Mouse (Mus musculus) midbrain, embryonic 12.5 days (tissue): ENCODE measurements around the gene Fndc7. TPM values are rescaled to one million over a fixed set of nuclear protein-coding genes. Genes with fewer than 3 reads are reported as not detected.

ENCODE experiments used
- ATAC-seq: fragments of 200-750 bp; cut with Nextera tagmentation; 2 replicates; pipeline ENCODE4 v1.8.0; 2017; ENCODE audit warnings: low read depth, moderate TSS enrichment, moderate library complexity; ENCODE audit not compliant: low FRiP score
- H3K27ac ChIP-seq: fragments of 300-500 bp; sonication (generic); replicated peaks from 2 replicates; pipeline ENCODE4 v1.5.1; 2016; ENCODE audit warnings: mild to moderate bottlenecking
- H3K27me3 ChIP-seq: fragments of 300-500 bp; sonication (generic); 2 replicates; pipeline ENCODE4 v1.6.1; 2016; ENCODE audit warnings: mild to moderate bottlenecking
- H3K36me3 ChIP-seq: fragments of 300-500 bp; sonication (generic); 2 replicates; pipeline ENCODE4 v1.6.1; 2016
- H3K4me1 ChIP-seq: fragments of 300-500 bp; sonication (generic); 2 replicates; pipeline ENCODE4 v1.6.1; 2016
- H3K4me2 ChIP-seq: fragments of 300-500 bp; sonication (generic); replicated peaks from 2 replicates; pipeline ENCODE4 v1.6.1; 2016; ENCODE audit warnings: mild to moderate bottlenecking, moderate library complexity
- H3K4me3 ChIP-seq: fragments of 300-500 bp; sonication (generic); 2 replicates; pipeline ENCODE4 v1.5.1; 2016; ENCODE audit warnings: mild to moderate bottlenecking
- H3K9ac ChIP-seq: fragments of 300-500 bp; sonication (generic); replicated peaks from 2 replicates; pipeline ENCODE4 v1.6.1; 2016; ENCODE audit warnings: mild to moderate bottlenecking, moderate library complexity
- H3K9me3 ChIP-seq: fragments of 300-500 bp; sonication (generic); 2 replicates; pipeline ENCODE4 v1.6.1; 2016; ENCODE audit warnings: mild to moderate bottlenecking
- WGBS: fragments of 180-500 bp; shearing (Covaris S2); methylation state at CpG from one replicate; pipeline ENCODE4 v1.1.7; 2016; 5-methylcytosine and 5-hydroxymethylcytosine counted together
- polyA plus RNA-seq: library from polyadenylated mRNA; unstranded; fragments of >200 nt; fragmentation: Nextera tagmentation; extraction: Ambion mirVana; gene quantifications from 2 replicates; pipeline ENCODE4 v1.2.1, GENCODE M21; 2016

Fndc7 gene
- polyA plus RNA-seq = 0.08 TPM in 1 of 2 replicates, not detected in the other

- ATAC-seq = no peak
- Histone ChIP-seq H3K27me3 (no peaks in the 10 kb centered on the region), H3K27ac (no peak within 1 kb of the TSS), H3K4me3 (no peak within 1 kb of the TSS), H3K4me2 (no peak within 1 kb of the TSS), H3K4me1 (peaks cover 12% of the 10 kb centered on the region), H3K9ac (no peak within 1 kb of the TSS), H3K9me3 (no peaks in the 10 kb centered on the region), H3K36me3 (no peaks in the 10 kb centered on the region)
- 93% methylated on average over 1 of the region's 1 CpGs for WGBS
Observed at GRCm38 (mm10) chr3:108889908-108890307, at the start of gene Fndc7. TSS of gene Fndc7 (minus strand) at chr3:108890008.

GRCm38 (mm10) chr3:108939573-108939972 is 49.8 kb upstream of the Fndc7 start, which contains the start of gene Henmt1:
TSS of gene Henmt1 (plus strand) at chr3:108939873.
- no peak within 1 kb of the TSS for H3K27ac ChIP-seq
- H3K9ac ChIP-seq = no peak within 1 kb of the TSS
- H3K4me1 ChIP-seq = no peaks in the 10 kb centered on the region
- WGBS = 93% methylated on average over 5 of the region's 5 CpGs
- H3K4me3 ChIP-seq = peak within 1 kb of the TSS; percentile 35
- H3K36me3 ChIP-seq = no peaks in the 10 kb centered on the region
- 0 out of 2 replicates have a peak, but pooled peaks cover 3% of the 10 kb centered on the region for H3K27me3 ChIP-seq
- ATAC-seq = no peak
- no peaks in the 10 kb centered on the region for H3K9me3 ChIP-seq
- peak within 1 kb of the TSS; percentile 51 for H3K4me2 ChIP-seq

DNA sequence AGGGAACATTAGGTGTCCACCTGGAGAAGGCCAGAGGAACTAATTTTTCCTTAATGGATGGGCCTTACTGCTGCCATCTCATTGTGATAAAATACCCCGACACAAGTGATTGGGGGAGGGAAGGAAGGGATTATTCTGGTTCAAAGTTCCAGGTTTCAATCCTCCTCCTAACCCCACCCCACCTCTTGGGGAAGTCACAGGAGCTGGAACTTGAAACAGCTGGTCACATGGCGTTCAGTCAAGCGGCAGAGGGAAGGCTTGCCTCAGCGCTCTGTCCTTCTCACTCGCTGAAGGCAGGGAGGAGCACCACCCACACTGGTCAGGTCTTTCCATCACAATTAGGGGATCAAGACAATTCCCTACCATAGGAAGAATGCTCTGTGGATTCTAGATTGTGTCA is 48.9 kb upstream of the Fndc7 start:
- H3K27ac ChIP-seq = no peak overlapping the region
- H3K9me3 ChIP-seq = no peaks in the 10 kb centered on the region
- H3K4me3 ChIP-seq = no peak overlapping the region
- H3K4me1 ChIP-seq = no peaks in the 10 kb centered on the region
- H3K4me2 ChIP-seq = no peak overlapping the region
- no peaks in the 10 kb centered on the region for H3K36me3 ChIP-seq
- WGBS = 87% methylated on average over 5 of the region's 5 CpGs
- no peak overlapping the region for H3K9ac ChIP-seq
- H3K27me3 ChIP-seq = 0 out of 2 replicates have a peak, but pooled peaks cover 3% of the 10 kb centered on the region
- no peak for ATAC-seq

DNA sequence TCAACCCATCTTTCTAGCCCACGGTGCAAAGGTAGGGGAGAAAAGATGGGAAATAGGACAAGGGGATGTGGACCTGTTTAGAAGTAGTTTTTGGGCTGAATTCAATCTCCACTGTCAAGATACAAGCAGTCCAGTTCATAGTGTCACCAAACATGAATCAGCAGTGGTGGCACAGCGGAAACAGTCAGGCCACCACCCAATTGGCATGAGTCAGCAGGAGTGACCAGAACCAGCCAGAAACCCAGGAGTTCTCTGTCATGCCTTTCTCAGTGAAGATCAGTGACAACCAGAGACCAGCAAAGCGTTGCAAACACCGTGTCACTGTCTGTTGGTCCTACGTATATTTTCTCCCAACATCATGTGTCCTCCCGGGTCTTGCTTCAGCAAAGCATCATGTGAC is 43.7 kb upstream of the Fndc7 start:
- H3K36me3 ChIP-seq = no peaks in the 10 kb centered on the region
- no peak for ATAC-seq
- 94% methylated on average over 6 of the region's 6 CpGs for WGBS

GRCm38 (mm10) chr3:108926308-108926707 is 36.5 kb upstream of the Fndc7 start:
- H3K4me2 ChIP-seq = no peak overlapping the region
- 63% methylated on average over 1 of the region's 1 CpGs for WGBS
- H3K27ac ChIP-seq = no peak overlapping the region
- H3K4me3 ChIP-seq = no peak overlapping the region
- no peaks in the 10 kb centered on the region for H3K36me3 ChIP-seq
- no peak for ATAC-seq
- no peaks in the 10 kb centered on the region for H3K27me3 ChIP-seq
- no peaks in the 10 kb centered on the region for H3K9me3 ChIP-seq
- H3K4me1 ChIP-seq = no peaks in the 10 kb centered on the region
- H3K9ac ChIP-seq = no peak overlapping the region

More for the DNA sequence above, 43.7 kb upstream of the Fndc7 start:
- Histone ChIP-seq H3K4me1 (no peaks in the 10 kb centered on the region), H3K4me3 (no peak overlapping the region), H3K9me3 (no peaks in the 10 kb centered on the region), H3K27ac (no peak overlapping the region), H3K27me3 (no peaks in the 10 kb centered on the region), H3K4me2 (no peak overlapping the region), H3K9ac (no peak overlapping the region)

- Histone ChIP-seq H3K9ac (no peak overlapping the region), H3K27ac (no peak overlapping the region), H3K4me1 (no peaks in the 10 kb centered on the region), H3K4me2 (no peak overlapping the region), H3K9me3 (no peaks in the 10 kb centered on the region), H3K27me3 (no peaks in the 10 kb centered on the region), H3K36me3 (no peaks in the 10 kb centered on the region), H3K4me3 (no peak overlapping the region)
- WGBS = 92% methylated on average over 4 of the region's 4 CpGs
- ATAC-seq = no peak
Observed at GRCm38 (mm10) chr3:108925677-108926076, 35.9 kb upstream of the Fndc7 start.

- Histone ChIP-seq H3K4me3 (no peak overlapping the region), H3K9ac (no peak overlapping the region), H3K9me3 (no peaks in the 10 kb centered on the region), H3K4me2 (no peak overlapping the region), H3K36me3 (no peaks in the 10 kb centered on the region), H3K27ac (no peak overlapping the region), H3K27me3 (no peaks in the 10 kb centered on the region), H3K4me1 (no peaks in the 10 kb centered on the region)
- ATAC-seq = no peak
- WGBS = 86% methylated on average over 1 of the region's 1 CpGs
Observed at GRCm38 (mm10) chr3:108921822-108922221, 32.0 kb upstream of the Fndc7 start.

DNA sequence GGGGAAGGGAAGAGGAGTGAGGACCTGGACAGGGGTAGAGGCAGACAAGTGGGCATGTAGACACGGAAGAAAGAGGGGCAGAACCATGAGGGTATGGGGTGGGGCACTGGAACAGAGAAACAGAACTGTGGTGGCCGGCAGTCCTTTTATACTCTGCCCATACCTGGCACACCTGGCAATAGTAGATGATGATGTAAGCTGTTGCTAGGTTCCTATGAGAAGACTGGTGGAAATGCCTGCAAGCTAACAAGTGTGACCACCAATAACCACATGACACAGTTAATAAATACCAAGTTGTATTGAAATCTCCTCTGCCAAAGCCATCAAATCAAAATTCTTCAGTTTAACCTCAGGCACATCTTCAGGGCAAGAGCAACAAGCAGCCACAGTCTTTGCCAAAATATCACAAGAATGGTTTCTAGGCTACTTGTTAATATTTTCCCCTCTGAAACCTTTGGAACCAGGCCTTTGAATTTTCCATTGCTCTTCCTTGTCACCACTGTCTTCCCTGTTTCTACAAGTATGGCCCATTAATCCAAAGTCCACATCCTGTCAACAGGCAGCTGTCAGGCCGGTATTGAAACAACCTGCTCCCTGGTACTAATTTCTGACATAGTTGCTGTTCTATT is 30.7 kb upstream of the Fndc7 start:
- no peaks in the 10 kb centered on the region for H3K27me3 ChIP-seq
- 96% methylated on average over 3 of the region's 3 CpGs for WGBS
- H3K27ac ChIP-seq = no peak overlapping the region
- no peaks in the 10 kb centered on the region for H3K9me3 ChIP-seq
- H3K9ac ChIP-seq = no peak overlapping the region
- no peaks in the 10 kb centered on the region for H3K4me1 ChIP-seq
- H3K4me3 ChIP-seq = no peak overlapping the region
- no peak overlapping the region for H3K4me2 ChIP-seq
- no peak for ATAC-seq
- H3K36me3 ChIP-seq = no peaks in the 10 kb centered on the region

- no peaks in the 10 kb centered on the region for H3K27me3 ChIP-seq
- no peak overlapping the region for H3K27ac ChIP-seq
- no peaks in the 10 kb centered on the region for H3K4me1 ChIP-seq
- no peak for ATAC-seq
- H3K4me3 ChIP-seq = no peak overlapping the region
- H3K9me3 ChIP-seq = no peaks in the 10 kb centered on the region
- no peak overlapping the region for H3K4me2 ChIP-seq
- H3K9ac ChIP-seq = no peak overlapping the region
- 95% methylated on average over 1 of the region's 1 CpGs for WGBS
- H3K36me3 ChIP-seq = no peaks in the 10 kb centered on the region
Observed at GRCm38 (mm10) chr3:108918852-108919251, 29.0 kb upstream of the Fndc7 start.

DNA sequence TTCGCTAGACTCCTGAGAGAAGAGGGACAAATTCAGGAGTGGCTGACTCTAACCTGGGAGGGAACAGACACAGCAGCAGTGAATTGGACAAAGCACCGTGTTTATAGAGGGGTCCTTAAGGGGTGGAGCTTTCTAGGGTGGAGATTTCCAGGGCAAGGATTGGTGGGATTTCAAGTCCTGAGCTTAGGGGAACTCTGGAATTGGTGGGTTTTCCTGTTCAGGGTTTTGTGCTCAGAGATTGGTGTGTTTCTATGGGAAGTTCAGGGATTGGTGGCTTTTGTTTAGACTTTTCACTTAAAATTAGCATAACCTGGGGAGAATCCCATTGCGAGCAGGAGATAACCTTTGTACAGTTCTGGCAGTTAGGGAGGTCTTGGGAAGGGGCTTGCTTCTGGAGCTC is 28.2 kb upstream of the Fndc7 start:
- Histone ChIP-seq H3K9me3 (no peaks in the 10 kb centered on the region), H3K36me3 (no peaks in the 10 kb centered on the region), H3K4me2 (no peak overlapping the region), H3K27ac (no peak overlapping the region), H3K9ac (no peak overlapping the region), H3K4me1 (no peaks in the 10 kb centered on the region), H3K4me3 (no peak overlapping the region), H3K27me3 (no peaks in the 10 kb centered on the region)
- 47% methylated on average over 3 of the region's 3 CpGs for WGBS
- no peak for ATAC-seq

- H3K27ac ChIP-seq = no peak overlapping the region
- WGBS = 55% methylated on average over 4 of the region's 4 CpGs
- H3K4me1 ChIP-seq = no peaks in the 10 kb centered on the region
- no peak overlapping the region for H3K9ac ChIP-seq
- H3K36me3 ChIP-seq = no peaks in the 10 kb centered on the region
- H3K4me2 ChIP-seq = no peak overlapping the region
- ATAC-seq = no peak
- H3K27me3 ChIP-seq = no peaks in the 10 kb centered on the region
- no peak overlapping the region for H3K4me3 ChIP-seq
- no peaks in the 10 kb centered on the region for H3K9me3 ChIP-seq
Observed at GRCm38 (mm10) chr3:108916857-108917256, 27.0 kb upstream of the Fndc7 start.

DNA sequence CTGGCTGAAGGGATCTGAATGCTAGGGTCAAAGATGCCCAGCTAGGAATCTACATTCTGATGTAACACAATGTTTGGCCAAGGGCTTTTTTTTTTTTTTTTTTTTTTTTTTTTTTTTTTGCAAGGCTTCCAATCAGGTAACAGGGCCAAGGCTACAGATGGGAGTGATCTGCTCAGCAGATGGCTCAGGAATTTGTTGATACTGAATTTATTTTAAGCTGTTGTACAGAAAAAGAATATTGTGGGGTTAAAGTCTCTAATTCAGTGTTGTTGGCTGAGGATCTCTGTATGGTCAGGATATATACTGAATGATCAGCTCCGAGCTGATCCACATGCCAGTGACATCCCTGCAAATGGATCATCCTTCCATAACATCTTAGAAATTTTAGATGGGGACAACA is 26.2 kb upstream of the Fndc7 start:
- no peak overlapping the region for H3K9ac ChIP-seq
- 97% methylated on average over 1 of the region's 1 CpGs for WGBS
- H3K27ac ChIP-seq = no peak overlapping the region
- no peak overlapping the region for H3K4me2 ChIP-seq
- no peaks in the 10 kb centered on the region for H3K4me1 ChIP-seq
- no peaks in the 10 kb centered on the region for H3K27me3 ChIP-seq
- ATAC-seq = no peak
- H3K36me3 ChIP-seq = no peaks in the 10 kb centered on the region
- H3K9me3 ChIP-seq = no peaks in the 10 kb centered on the region
- H3K4me3 ChIP-seq = no peak overlapping the region
